Mouse (Mus musculus): ENCODE measurements around the gene Olfr390. TPM values are rescaled to one million over a fixed set of nuclear protein-coding genes. Genes with fewer than 3 reads are reported as not detected.

Gene Olfr390
- polyA plus RNA-seq (2012; rRNA removed) = not detected in 2 replicates

DNA sequence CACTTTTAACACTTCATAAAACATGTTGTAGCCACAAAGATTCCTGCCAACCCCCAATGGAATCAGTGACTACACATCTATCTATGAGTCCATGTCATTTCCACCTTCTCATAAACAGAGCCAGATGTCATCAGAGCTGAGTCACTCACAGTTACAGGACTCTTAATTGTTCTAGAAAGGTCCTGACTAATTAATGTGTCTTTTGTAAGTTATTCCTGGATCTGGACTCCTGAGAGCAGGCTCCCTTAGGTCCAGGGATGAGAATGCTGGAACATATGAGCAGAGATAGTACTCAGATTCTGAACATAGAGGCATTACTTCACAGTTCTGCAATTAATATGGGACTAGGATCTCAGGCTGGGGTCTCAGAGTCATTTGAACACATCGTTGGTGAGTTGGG lies at the start of gene Olfr390:
TSS of gene Olfr390 (plus strand) at position 301 of the 400 bp plus-strand sequence.

GRCm38 (mm10) chr11:73780613-73781012 lies 2.2 kb upstream of the Olfr390 start, which contains the start of gene Olfr389:
Olfr389 (minus strand) TSS chr11:73780713.

DNA sequence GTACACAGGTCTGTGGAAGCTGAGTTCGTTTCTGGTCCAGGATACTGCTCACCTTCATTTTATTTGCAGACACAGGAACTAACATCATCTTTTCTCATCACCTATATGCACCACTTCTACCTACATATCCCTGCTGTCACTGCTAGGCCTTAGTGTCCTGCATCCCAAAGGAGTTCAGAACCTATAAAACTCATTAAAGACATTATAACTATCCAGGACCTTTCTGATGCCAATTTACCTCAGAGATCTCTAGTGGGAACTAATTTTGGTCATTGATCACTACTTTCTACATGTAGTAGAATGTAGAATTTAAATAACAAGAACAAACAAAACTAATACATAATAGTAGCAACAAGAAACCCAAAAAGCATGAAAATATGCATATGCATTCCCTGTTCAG lies 20.2 kb downstream of the Olfr390 start, which contains the start of gene Olfr391-ps:
TSS of gene Olfr391-ps (minus strand) at position 101 of the 400 bp plus-strand sequence.

GRCm38 (mm10) chr11:73816949-73817348 lies 34.2 kb downstream of the Olfr390 start, which contains the start of gene Olfr392:
Olfr392 (minus strand) TSS chr11:73817049.

Other genes with a start within 250 kb of the Olfr390 start
- not detected in 2 replicates for gene Olfr385, start 190.0 kb upstream of the Olfr390 start, polyA plus RNA-seq (2012; rRNA removed)
- gene Olfr384, start 184.4 kb upstream of the Olfr390 start, polyA plus RNA-seq (2012; rRNA removed) = not detected in 2 replicates
- gene Zfp735, start 94.2 kb upstream of the Olfr390 start, polyA plus RNA-seq (2012; rRNA removed) = not detected in 2 replicates
- gene Olfr389, start 2.3 kb upstream of the Olfr390 start, polyA plus RNA-seq (2012; rRNA removed) = not detected in 2 replicates
- gene Olfr391-ps, start 20.1 kb downstream of the Olfr390 start, polyA plus RNA-seq (2012; rRNA removed) = not detected in 2 replicates
- not detected in 2 replicates for gene Olfr392, start 34.1 kb downstream of the Olfr390 start, polyA plus RNA-seq (2012; rRNA removed)
- not detected in 2 replicates for gene Olfr393, start 68.5 kb downstream of the Olfr390 start, polyA plus RNA-seq (2012; rRNA removed)
- gene Olfr394, start 107.8 kb downstream of the Olfr390 start, polyA plus RNA-seq (2012; rRNA removed) = not detected in 2 replicates
- gene Olfr395, start 126.3 kb downstream of the Olfr390 start, polyA plus RNA-seq (2012; rRNA removed) = not detected in 2 replicates
- gene Olfr23, start 153.7 kb downstream of the Olfr390 start, polyA plus RNA-seq (2012; rRNA removed) = not detected in 2 replicates
- not detected in 2 replicates for gene Olfr397, start 177.9 kb downstream of the Olfr390 start, polyA plus RNA-seq (2012; rRNA removed)
- not detected in 2 replicates for gene Olfr398, start 207.4 kb downstream of the Olfr390 start, polyA plus RNA-seq (2012; rRNA removed)

Data from liver, embryonic 18 days (tissue).